Mouse (Mus musculus) myocyte (in vitro differentiated cells): ENCODE data around the gene Hist1h1d.

Experiments
- MYOD1 ChIP-seq, 3 experiments: IDR thresholded peaks; one replicate each; pipeline ENCODE4 v1.6.1; 2011; ENCODE audit warnings: control low read depth in 2 of 3, low read depth in 2 of 3, mild to moderate bottlenecking in 2 of 3, moderate library complexity in 1 of 3; ENCODE audit not compliant: insufficient read length in 2 of 3, control insufficient read depth in 1 of 3
- POLR2A ChIP-seq: IDR thresholded peaks from one replicate; pipeline ENCODE4 v1.6.1; 2011; ENCODE audit warnings: low read depth, mild to moderate bottlenecking, control low read depth, moderate library complexity; ENCODE audit not compliant: insufficient read length
- POLR2AphosphoS2 ChIP-seq: IDR thresholded peaks from one replicate; pipeline ENCODE4 v1.6.1; 2011; ENCODE audit warnings: low read depth, control low read depth; ENCODE audit not compliant: insufficient read length
- TCF12 ChIP-seq: IDR thresholded peaks from one replicate; pipeline ENCODE4 v1.6.1; 2011; ENCODE audit warnings: mild to moderate bottlenecking, control low read depth; ENCODE audit not compliant: poor library complexity, insufficient read depth, severe bottlenecking
- USF1 ChIP-seq: IDR thresholded peaks from one replicate; pipeline ENCODE4 v1.6.1; 2011; ENCODE audit warnings: low read depth, mild to moderate bottlenecking, control low read depth, moderate library complexity

GRCm38 (mm10) chr13:23592614-23593013 lies 39.6 kb downstream of the Hist1h1d start:
- TF ChIP-seq MYOD1 (IDR thresholded peaks at IDR 0.05; ENCODE audit: control insufficient read depth in 1 of 3, insufficient read length in 2 of 3, low read depth in 2 of 3) (no peak), USF1 (no peak), POLR2AphosphoS2 (no peak), POLR2A (no peak), TCF12 (no peak)
